Mouse (Mus musculus): ENCODE measurements around the gene Babam2.

- TF ChIP-seq CTCF (IDR thresholded peaks at IDR 0.05; ENCODE audit: extremely low read depth, insufficient read length, insufficient replicate concordance, low read depth, low read length), result no peak
- TF ChIP-seq POLR2A (IDR thresholded peaks at IDR 0.05; ENCODE audit: low read depth, low read length), result no peak
Measured at GRCm38 (mm10) chr5:32089481-32089880, 392.0 kb downstream of the Babam2 start.

All from small intestine, adult 2 months (tissue).